Mouse (Mus musculus) E14TG2a.4 (cell line): Measurements from ENCODE around the gene Gadd45g.

ENCODE experiments used
- H3K27me3 ChIP-seq: 2 replicates; pipeline ENCODE4 v1.6.1; 2014; ENCODE audit warnings: low read length, control low read depth; ENCODE audit not compliant: insufficient read depth
- H3K36me3 ChIP-seq: 2 replicates; pipeline ENCODE4 v1.6.1; 2014; ENCODE audit warnings: low read length, control low read depth; ENCODE audit not compliant: insufficient read depth
- H3K4me1 ChIP-seq: replicated peaks from 2 replicates; pipeline ENCODE4 v1.6.1; 2014; ENCODE audit warnings: low read depth, low read length, control low read depth
- H3K4me3 ChIP-seq: replicated peaks from 2 replicates; pipeline ENCODE4 v1.5.1; 2014; ENCODE audit warnings: mild to moderate bottlenecking, low read length
- H3K9me3 ChIP-seq: 2 replicates; pipeline ENCODE4 v1.6.1; 2014; ENCODE audit warnings: low read length, control low read depth
- CTCF ChIP-seq: conservative IDR thresholded peaks from 2 replicates; pipeline ENCODE4 v1.5.1; 2014; ENCODE audit warnings: low read length
- NANOG ChIP-seq: IDR thresholded peaks from 2 replicates; pipeline ENCODE4 v1.6.1; 2014; ENCODE audit warnings: borderline replicate concordance, low read length, mixed read lengths
- POU5F1 ChIP-seq: IDR thresholded peaks from 2 replicates; pipeline ENCODE4 v1.6.1; 2014; ENCODE audit warnings: low read length, borderline replicate concordance

Gadd45g gene

DNA sequence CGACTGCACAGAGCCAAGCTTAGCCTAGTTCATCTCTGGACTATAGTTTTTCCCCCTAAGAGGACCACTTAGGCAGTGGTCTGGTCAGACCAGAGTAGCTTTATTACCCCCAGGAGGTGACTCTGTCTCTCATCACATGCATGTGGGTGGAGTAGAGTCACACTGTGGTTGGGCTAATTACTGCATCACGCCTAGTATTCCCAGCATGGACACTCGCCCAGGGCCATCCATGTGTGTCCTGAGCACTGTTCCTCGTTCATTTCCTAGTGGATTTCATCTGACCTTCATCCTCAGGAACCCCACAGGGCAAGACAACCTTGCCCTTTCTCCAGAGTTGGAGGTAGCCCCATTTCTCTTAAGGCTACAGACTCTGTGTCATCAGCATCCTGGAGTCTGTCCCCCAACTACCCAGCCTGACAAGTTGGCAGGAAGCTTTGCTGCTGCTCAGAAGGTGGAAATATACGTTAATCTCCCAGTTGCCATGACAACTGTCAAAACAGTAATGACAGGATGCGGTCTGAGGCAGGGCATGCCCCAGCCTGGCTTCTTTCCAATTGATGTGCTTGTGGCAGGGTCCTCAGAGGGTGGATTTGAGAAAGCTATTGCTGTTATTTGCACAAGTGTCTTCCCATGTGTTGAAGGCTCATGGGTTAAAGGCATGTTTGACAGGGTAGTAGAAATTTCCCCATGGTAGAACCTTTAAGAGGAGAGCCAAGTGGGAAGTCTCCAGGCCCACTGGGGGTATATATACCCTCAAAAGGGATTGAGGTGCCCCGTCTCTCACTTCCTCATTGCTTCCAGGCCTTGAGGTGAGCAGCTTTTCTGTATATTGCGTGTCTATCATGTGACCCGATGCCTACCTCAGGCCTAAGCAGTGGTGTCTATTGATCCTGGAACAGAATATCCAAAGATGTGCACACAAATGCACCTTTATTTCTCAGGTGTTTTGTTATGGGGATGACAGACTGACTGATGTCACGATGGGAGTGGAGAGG is 32.6 kb upstream of the Gadd45g start:
- TF ChIP-seq CTCF: no peak

GRCm38 (mm10) chr13:51814646-51815045 is 31.8 kb upstream of the Gadd45g start:
- Histone ChIP-seq H3K4me3 (no peak overlapping the region), H3K36me3 (no peaks in the 10 kb centered on the region), H3K9me3 (no peaks in the 10 kb centered on the region), H3K27me3 (no peaks in the 10 kb centered on the region), H3K4me1 (peaks cover 6% of the 10 kb centered on the region)
- no peak for TF ChIP-seq POU5F1
- TF ChIP-seq NANOG: no peak
- TF ChIP-seq CTCF: no peak

More for the DNA sequence above, 32.6 kb upstream of the Gadd45g start:
- no peaks in the 10 kb centered on the region for H3K27me3 ChIP-seq
- H3K36me3 ChIP-seq: no peaks in the 10 kb centered on the region
- peaks cover 7% of the 10 kb centered on the region for H3K4me1 ChIP-seq
- H3K4me3 ChIP-seq: no peak overlapping the region
- no peaks in the 10 kb centered on the region for H3K9me3 ChIP-seq

GRCm38 (mm10) chr13:51815865-51816504 is 30.5 kb upstream of the Gadd45g start:
- no peaks in the 10 kb centered on the region for H3K36me3 ChIP-seq
- H3K9me3 ChIP-seq: peaks cover 7% of the 10 kb centered on the region; the same call in 1 of the 2 replicates
- peak; percentile 21; the same call in 1 of the 2 replicates for TF ChIP-seq CTCF
- no peak for TF ChIP-seq NANOG
- TF ChIP-seq POU5F1: no peak
- H3K4me1 ChIP-seq: peaks cover 6% of the 10 kb centered on the region
- no peaks in the 10 kb centered on the region for H3K27me3 ChIP-seq
- H3K4me3 ChIP-seq: no peak overlapping the region

- TF ChIP-seq CTCF (no peak), POU5F1 (no peak), NANOG (no peak)
- Histone ChIP-seq H3K4me1 (peaks cover 6% of the 10 kb centered on the region), H3K27me3 (no peaks in the 10 kb centered on the region), H3K36me3 (no peaks in the 10 kb centered on the region), H3K4me3 (no peak overlapping the region), H3K9me3 (peaks cover 7% of the 10 kb centered on the region; the same call in 1 of the 2 replicates)
These were observed 29.9 kb upstream of the Gadd45g start for GRCm38 (mm10) chr13:51816559-51817041.

- Histone ChIP-seq H3K4me1 (peaks cover 4% of the 10 kb centered on the region), H3K4me3 (no peak overlapping the region), H3K9me3 (peaks cover 7% of the 10 kb centered on the region; the same call in 1 of the 2 replicates), H3K36me3 (no peaks in the 10 kb centered on the region), H3K27me3 (no peaks in the 10 kb centered on the region)
- TF ChIP-seq CTCF (no peak), NANOG (no peak), POU5F1 (no peak)
These were observed 28.1 kb upstream of the Gadd45g start for GRCm38 (mm10) chr13:51818170-51818943.

GRCm38 (mm10) chr13:51818944-51819326 is 27.5 kb upstream of the Gadd45g start:
- no peaks in the 10 kb centered on the region for H3K27me3 ChIP-seq
- no peak overlapping the region for H3K4me3 ChIP-seq
- H3K4me1 ChIP-seq: peaks cover 10% of the 10 kb centered on the region
- TF ChIP-seq POU5F1 (no peak), NANOG (no peak), CTCF (no peak)
- peaks cover 7% of the 10 kb centered on the region; the same call in 1 of the 2 replicates for H3K9me3 ChIP-seq
- H3K36me3 ChIP-seq: no peaks in the 10 kb centered on the region

- H3K27me3 ChIP-seq: no peaks in the 10 kb centered on the region
- no peaks in the 10 kb centered on the region for H3K36me3 ChIP-seq
- H3K9me3 ChIP-seq: peaks cover 7% of the 10 kb centered on the region; the same call in 1 of the 2 replicates
- no peak overlapping the region for H3K4me3 ChIP-seq
- H3K4me1 ChIP-seq: peaks cover 14% of the 10 kb centered on the region
- no peak for TF ChIP-seq NANOG
- TF ChIP-seq CTCF: no peak
- TF ChIP-seq POU5F1: no peak
These were observed 27.1 kb upstream of the Gadd45g start for GRCm38 (mm10) chr13:51819351-51819750.
